Comparison of ENCODE assay signal across 19 mouse cellular contexts in genomic region chr5:111233022-111233709, GRCm38 (mm10).
A peak's percentile ranks its signal among the peaks of the same experiment; 100 is the strongest.
DNase-seq lines count a peak whose midpoint lies in the region; ATAC-seq and TF ChIP-seq lines count a peak whose summit lies in the region.
"Had no signal": no experiment of that assay in that cellular context is flagged by ENCODE, and none has a peak within 500 bp of the region (broad histone marks: within the 10 kb centered on the region; RNA-seq: fewer than 3 reads in every experiment).

No protein-coding gene starts in this region.

- no peaks in the 10 kb centered on the region for H3K9me3 ChIP-seq in hindbrain, embryonic 13.5 days
- H3K9me3 ChIP-seq in hindbrain, embryonic 16.5 days (ENCODE audit: control insufficient read depth, low read length): no peaks in the 10 kb centered on the region
- no peaks in the 10 kb centered on the region for H3K9me3 ChIP-seq in liver, postnatal 0 days (ENCODE audit: low read length)
- H3K9me3 ChIP-seq: G1E; kidney, embryonic 15.5 days; liver, embryonic 15.5 days had no signal

- H3K4me1 ChIP-seq in hindbrain, embryonic 13.5 days (replicated peaks): peaks cover 63% of the 10 kb centered on the region
- H3K4me1 ChIP-seq in hindbrain, embryonic 16.5 days (ENCODE audit: control insufficient read depth, insufficient read depth, low read depth, low read length): peaks cover 16% of the 10 kb centered on the region
- H3K4me1 ChIP-seq in liver, postnatal 0 days (ENCODE audit: insufficient read depth): no peaks in the 10 kb centered on the region
- H3K4me1 ChIP-seq: liver, embryonic 15.5 days had no signal

- H3K4me3 ChIP-seq in hindbrain, embryonic 13.5 days: no peak overlapping the region
- H3K4me3 ChIP-seq in hindbrain, embryonic 16.5 days (ENCODE audit: low read length): no peak overlapping the region
- no peak overlapping the region for H3K4me3 ChIP-seq in liver, postnatal 0 days (ENCODE audit: low read depth, low read length)
- H3K4me3 ChIP-seq: kidney, embryonic 15.5 days; liver, embryonic 15.5 days had no signal

- H3K9ac ChIP-seq in hindbrain, embryonic 13.5 days: peak overlapping the region; percentile 43; the same call in 1 of the 2 replicates
- H3K9ac ChIP-seq in hindbrain, embryonic 16.5 days (ENCODE audit: low read depth, low read length): no peak overlapping the region
- no peak overlapping the region for H3K9ac ChIP-seq in liver, postnatal 0 days (replicated peaks)
- H3K9ac ChIP-seq: kidney, embryonic 15.5 days; liver, embryonic 15.5 days had no signal

- WGBS in hindbrain, embryonic 13.5 days: 63% methylated on average over 24 of the region's 24 CpGs
- WGBS in hindbrain, embryonic 16.5 days: 65% methylated on average over 24 of the region's 24 CpGs
- WGBS in liver, postnatal 0 days (ENCODE audit: insufficient replicate concordance): 69% methylated on average over 24 of the region's 24 CpGs

- no peak for TF ChIP-seq EP300 in liver, postnatal 0 days (IDR thresholded peaks at IDR 0.05; ENCODE audit: low read depth)

- H3K27me3 ChIP-seq in hindbrain, embryonic 13.5 days: no peaks in the 10 kb centered on the region
- H3K27me3 ChIP-seq in hindbrain, embryonic 16.5 days (replicated peaks; ENCODE audit: control insufficient read depth, insufficient read depth, low read length): no peaks in the 10 kb centered on the region
- no peaks in the 10 kb centered on the region for H3K27me3 ChIP-seq in liver, postnatal 0 days (ENCODE audit: insufficient read depth, low read length)
- H3K27me3 ChIP-seq: kidney, embryonic 15.5 days; liver, embryonic 15.5 days had no signal

- TF ChIP-seq CTCF in liver, postnatal 0 days (IDR thresholded peaks at IDR 0.05; ENCODE audit: low read depth): no peak

- H3K27ac ChIP-seq in hindbrain, embryonic 13.5 days: peak overlapping the region; percentile 61
- no peak overlapping the region; the same call in 1 of the 2 replicates for H3K27ac ChIP-seq in hindbrain, embryonic 16.5 days (ENCODE audit: low read depth, low read length)
- no peak overlapping the region for H3K27ac ChIP-seq in liver, postnatal 0 days (ENCODE audit: low read depth)
- H3K27ac ChIP-seq: kidney, embryonic 15.5 days; liver, embryonic 15.5 days had no signal

- no peak overlapping the region for H3K4me2 ChIP-seq in hindbrain, embryonic 13.5 days
- no peak overlapping the region for H3K4me2 ChIP-seq in hindbrain, embryonic 16.5 days (ENCODE audit: low read length)
- H3K4me2 ChIP-seq in liver, postnatal 0 days (ENCODE audit: low read depth, low read length): no peak overlapping the region
- H3K4me2 ChIP-seq: kidney, embryonic 15.5 days; liver, embryonic 15.5 days had no signal

- ATAC-seq in hindbrain, embryonic 13.5 days (ENCODE audit: low FRiP score): no peak
- no peak for ATAC-seq in hindbrain, embryonic 16.5 days
- ATAC-seq in liver, postnatal 0 days: no peak
- ATAC-seq: CD4-positive, CD25-positive, alpha-beta regulatory T cell, adult 4 months had no signal

- H3K36me3 ChIP-seq in hindbrain, embryonic 13.5 days: peaks cover 66% of the 10 kb centered on the region
- H3K36me3 ChIP-seq in hindbrain, embryonic 16.5 days (ENCODE audit: control insufficient read depth, insufficient read depth, low read length): peaks cover 12% of the 10 kb centered on the region; the same call in 1 of the 2 replicates
- H3K36me3 ChIP-seq in liver, postnatal 0 days (replicated peaks; ENCODE audit: insufficient read depth, low read length): no peaks in the 10 kb centered on the region
- H3K36me3 ChIP-seq: G1E; liver, embryonic 15.5 days had no signal

- peak; percentile 28 for DNase-seq in embryo, embryonic 11 days
- no peak for DNase-seq in embryo, embryonic 10 days (ENCODE audit: low spot score)
- peak; percentile 55 for DNase-seq in thymus, postnatal 4 days
- no peak for DNase-seq in thymus, postnatal 25 days
- no peak for DNase-seq in liver, postnatal 0 days
- DNase-seq in gastrocnemius, postnatal 25 days: no peak
- DNase-seq: adrenal gland, postnatal 36 days; cerebellum, adult 2 months; gastrocnemius, postnatal 36 days; heart, postnatal 14 days; layer of hippocampus, postnatal 36 days; lung, postnatal 14 days; right cerebral cortex, postnatal 14 days had no signal

Comparison
In these comparisons a context has a peak if more than half of its experiments do, and no peak if none do; other contexts are left out.
1. DNase-seq: peak in embryo, embryonic 11 days (single experiment) and thymus, postnatal 4 days (single experiment); none in embryo, embryonic 10 days (single experiment), thymus, postnatal 25 days (single experiment), liver, postnatal 0 days (single experiment) and gastrocnemius, postnatal 25 days (single experiment).